ENCODE assay signal across 1 mouse cellular context in the genomic region with DNA sequence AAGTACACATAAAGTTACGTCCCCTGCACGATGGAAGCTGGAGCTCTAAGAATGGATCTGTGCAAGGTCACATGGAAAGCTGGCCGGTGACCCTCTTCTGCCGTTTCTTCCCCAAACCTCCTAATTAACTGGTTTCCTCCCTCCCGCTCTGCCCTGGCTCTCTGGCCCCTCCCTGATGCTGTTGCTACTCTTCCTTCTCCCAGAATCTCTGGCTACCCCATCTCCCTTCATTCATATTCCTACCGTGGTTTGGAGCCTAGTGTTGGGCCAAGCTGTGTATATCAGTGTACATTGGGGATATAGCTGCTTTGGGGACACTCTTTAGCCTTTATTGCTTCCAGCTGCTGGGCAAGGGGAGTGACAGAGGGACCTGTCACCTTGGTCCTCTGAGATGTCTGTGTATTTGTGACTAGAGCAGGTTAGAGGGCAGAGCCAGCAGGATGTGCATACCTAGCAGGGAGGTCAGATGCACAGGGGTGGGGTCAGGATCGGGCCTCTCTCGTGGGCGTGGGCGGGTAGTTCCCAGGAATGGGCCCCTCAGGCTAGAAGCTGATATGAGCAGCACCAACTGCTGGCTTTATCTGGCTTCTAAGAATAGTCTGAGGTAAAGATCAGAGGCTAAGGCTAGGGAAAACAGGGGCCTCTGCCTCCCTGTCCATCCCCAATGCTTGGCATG.
TF ChIP-seq lines count a peak whose summit lies in the region.

No protein-coding gene starts in this region.

TF ChIP-seq in MEL, 35 proteins besides CTCF, POLR2A, EP300 and RAD21 (continued from another document):
- TF ChIP-seq BHLHE40 (IDR thresholded peaks at IDR 0.05; ENCODE audit: borderline replicate concordance, low read depth, low read length) (0 out of 2 replicates have a peak, but pooled peaks have one; percentile 7), USF1 (IDR thresholded peaks at IDR 0.05; ENCODE audit: low read depth, low read length) (peak; percentile 6; the same call in 1 of the 2 replicates), MAX (IDR thresholded peaks at IDR 0.05; ENCODE audit: low read length) (no peak), ZC3H11A (IDR thresholded peaks at IDR 0.05; ENCODE audit: low read depth, low read length) (no peak), TAL1 (IDR thresholded peaks at IDR 0.05; ENCODE audit: low read length) (no peak), SMC3 (IDR thresholded peaks at IDR 0.05; ENCODE audit: low read depth, low read length) (no peak), ZMIZ1 (IDR thresholded peaks at IDR 0.05; ENCODE audit: low read depth, low read length) (0 out of 2 replicates have a peak, but pooled peaks have one; percentile 52), KAT2A (conservative IDR thresholded peaks at IDR 0.05; ENCODE audit: low read depth, low read length) (no peak), UBTF (IDR thresholded peaks at IDR 0.05; ENCODE audit: borderline replicate concordance, insufficient read depth, low read depth, low read length) (no peak), NELFE (IDR thresholded peaks at IDR 0.05; ENCODE audit: low read depth, low read length) (no peak), CHD1 (IDR thresholded peaks at IDR 0.05; ENCODE audit: low read depth, low read length) (no peak), TCF12 (IDR thresholded peaks at IDR 0.05; ENCODE audit: low read depth, low read length) (peak; percentile 73; the same call in 1 of the 2 replicates), RCOR1 (IDR thresholded peaks at IDR 0.05; ENCODE audit: low read depth, low read length) (peak; percentile 61), USF2 (IDR thresholded peaks at IDR 0.05; ENCODE audit: borderline replicate concordance in 1 of 2, insufficient read depth in 1 of 2, low read depth in 1 of 2, low read length in 2 of 2) (no peak), MAZ (IDR thresholded peaks at IDR 0.05; ENCODE audit: low read depth, low read length) (0 out of 2 replicates have a peak, but pooled peaks have one; percentile 46), GATA1 (IDR thresholded peaks at IDR 0.05; ENCODE audit: low read depth, low read length) (peak; percentile 65), E2F4 (IDR thresholded peaks at IDR 0.05; ENCODE audit: borderline replicate concordance, low read depth, low read length) (no peak), HCFC1 (IDR thresholded peaks at IDR 0.05; ENCODE audit: low read depth, low read length) (no peak), ZNF384 (IDR thresholded peaks at IDR 0.05; ENCODE audit: low read depth, low read length) (no peak), MXI1 (IDR thresholded peaks at IDR 0.05; ENCODE audit: low read depth, low read length) (peak; percentile 39; the same call in 1 of the 2 replicates), SIN3A (IDR thresholded peaks at IDR 0.05; ENCODE audit: low read length) (peak; percentile 68), ZKSCAN1 (IDR thresholded peaks at IDR 0.05; ENCODE audit: low read depth, low read length) (no peak), MYC (IDR thresholded peaks at IDR 0.05; ENCODE audit: low read depth, low read length) (no peak), JUND (IDR thresholded peaks at IDR 0.05; ENCODE audit: low read depth, low read length) (no peak), MAFK (IDR thresholded peaks at IDR 0.05; ENCODE audit: borderline replicate concordance, low read depth, low read length) (no peak), MYB (IDR thresholded peaks at IDR 0.05; ENCODE audit: low read depth, low read length) (peak; percentile 72), NRF1 (IDR thresholded peaks at IDR 0.05; ENCODE audit: insufficient read depth, low read depth, low read length, poor library complexity, severe bottlenecking) (no peak), GABPA (IDR thresholded peaks at IDR 0.05; ENCODE audit: low read depth, low read length) (no peak)
